Mouse (Mus musculus) urinary bladder, postnatal 25 days (tissue): ENCODE measurements around the gene Slc22a16.

ENCODE experiments used
- DNase-seq: peaks from one replicate; pipeline ENCODE4 v3.0.0; 2022; ENCODE audit warnings: low spot score

The Slc22a16 gene

DNA sequence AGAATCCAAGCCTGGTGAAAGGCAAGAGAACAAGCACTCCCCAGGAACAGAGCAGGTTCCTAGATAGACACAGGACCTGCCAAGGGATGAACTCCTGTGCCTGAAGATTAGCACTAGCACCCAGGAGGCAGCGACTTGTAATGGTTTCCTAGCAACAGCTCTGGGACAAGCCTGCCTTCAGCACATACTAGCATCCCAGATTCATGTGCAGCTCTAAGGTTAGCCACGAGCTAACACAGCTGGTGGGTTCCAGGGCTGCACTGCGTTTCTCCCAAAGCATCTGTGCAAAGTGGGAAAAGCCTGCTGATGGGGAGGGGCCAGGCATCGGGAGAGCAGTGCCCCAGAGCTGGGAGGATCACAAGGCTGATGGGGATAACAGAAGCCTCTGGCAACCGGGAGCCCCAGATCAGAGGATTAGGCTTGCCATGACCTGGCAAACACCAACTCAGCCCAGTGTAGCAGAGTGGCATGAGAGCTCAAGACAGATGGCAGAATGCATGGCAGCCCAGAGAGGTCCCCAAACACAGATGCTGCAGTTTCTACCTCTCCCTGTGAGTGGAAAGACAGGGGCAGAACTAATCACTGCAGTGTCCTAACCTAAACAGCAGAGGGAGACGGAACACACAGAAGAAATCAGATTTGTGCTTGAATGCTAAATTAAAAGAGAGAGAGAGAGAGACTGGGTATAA lies 34.7 kb downstream of the Slc22a16 start:
- no peak for DNase-seq

DNA sequence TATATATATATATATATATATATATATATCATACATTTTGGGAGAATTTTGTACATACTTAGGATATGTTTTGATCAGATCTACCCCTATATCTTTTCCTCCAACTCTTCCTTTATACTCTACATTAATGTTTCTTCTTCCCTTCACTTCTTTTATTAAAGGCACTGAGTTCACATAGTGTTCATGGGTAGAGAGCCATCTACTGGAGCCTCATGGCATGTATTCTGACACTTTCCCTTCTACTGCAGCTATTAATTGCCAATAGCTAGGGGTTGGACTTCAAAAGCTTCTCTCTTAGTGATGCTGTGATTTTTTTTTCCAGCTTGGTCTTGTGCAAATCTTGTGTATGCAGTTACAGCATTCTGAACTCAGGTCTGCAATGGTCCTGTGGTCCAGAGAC lies 47.8 kb downstream of the Slc22a16 start:
- no peak for DNase-seq

DNA sequence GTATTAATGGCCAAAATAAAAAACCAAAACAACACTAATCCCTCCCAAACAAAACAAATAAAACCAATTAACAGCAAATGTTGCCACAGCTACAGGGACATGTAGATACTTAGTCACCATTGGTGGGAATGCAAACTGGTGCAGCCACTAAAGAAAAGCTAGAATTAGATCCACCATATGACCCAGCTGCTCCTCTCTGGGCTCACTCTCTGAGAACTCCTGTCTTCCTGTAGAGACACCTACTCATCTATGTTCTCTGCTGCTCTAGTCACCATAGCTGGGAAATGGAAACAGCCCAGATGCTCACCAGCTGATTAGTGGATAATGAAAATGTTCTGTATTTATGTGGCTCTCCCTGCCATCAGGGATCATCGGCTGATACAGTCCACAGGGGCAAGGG lies 49.6 kb downstream of the Slc22a16 start:
- no peak for DNase-seq

DNA sequence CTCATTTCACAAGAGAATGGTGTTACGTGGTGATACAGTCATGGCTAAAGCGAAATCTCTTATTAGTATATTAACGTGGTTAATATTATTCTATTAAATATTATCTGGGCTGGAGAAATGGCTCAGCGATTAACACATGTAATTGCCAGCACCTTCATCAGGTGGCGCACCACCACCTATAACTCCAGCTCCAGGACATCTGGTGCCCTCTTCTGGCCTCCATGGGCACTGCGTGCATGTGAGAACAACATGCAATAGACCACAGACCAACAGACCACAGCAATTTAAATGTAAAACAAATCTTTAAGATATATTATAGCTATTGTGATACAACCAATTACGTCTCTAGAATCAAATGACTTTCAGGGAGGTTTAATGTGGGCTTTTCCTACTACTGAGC lies 59.0 kb downstream of the Slc22a16 start:
- no peak for DNase-seq

DNA sequence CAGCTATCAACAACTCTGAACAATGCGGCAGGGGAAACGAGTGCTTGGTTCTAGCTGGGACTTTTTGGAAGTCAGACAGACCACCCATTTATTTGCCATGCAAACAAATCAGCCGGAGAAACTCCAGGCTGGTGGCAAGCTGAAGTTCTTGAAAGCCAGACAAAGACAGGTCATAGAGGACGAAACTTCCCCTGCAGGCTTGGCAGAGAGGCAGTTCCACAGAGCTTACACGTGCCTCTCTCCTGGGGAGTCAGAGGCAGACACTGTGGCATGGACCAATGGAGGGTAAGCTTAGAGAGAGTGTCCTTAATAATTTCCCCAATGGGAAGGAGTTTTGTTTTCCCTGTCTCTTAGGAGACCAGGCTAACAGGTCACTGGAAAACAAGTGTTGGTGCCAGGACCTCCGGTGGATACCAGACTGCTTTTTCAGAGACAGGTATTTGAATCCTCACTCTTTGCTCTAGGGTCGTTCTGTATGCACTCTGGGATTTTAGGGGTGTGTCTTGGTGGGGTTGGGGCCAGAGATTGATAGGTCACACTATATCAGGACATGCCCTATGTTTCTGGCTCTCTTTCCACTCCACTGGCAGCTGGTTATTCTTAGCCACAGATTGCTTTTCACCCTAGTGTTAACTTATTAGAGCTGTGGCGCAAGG lies 59.6 kb downstream of the Slc22a16 start, which contains the start of gene Ddo:
Gene Ddo, plus strand, starts transcription at position 356 of the 656 bp plus-strand sequence.
- no peak for DNase-seq

DNA sequence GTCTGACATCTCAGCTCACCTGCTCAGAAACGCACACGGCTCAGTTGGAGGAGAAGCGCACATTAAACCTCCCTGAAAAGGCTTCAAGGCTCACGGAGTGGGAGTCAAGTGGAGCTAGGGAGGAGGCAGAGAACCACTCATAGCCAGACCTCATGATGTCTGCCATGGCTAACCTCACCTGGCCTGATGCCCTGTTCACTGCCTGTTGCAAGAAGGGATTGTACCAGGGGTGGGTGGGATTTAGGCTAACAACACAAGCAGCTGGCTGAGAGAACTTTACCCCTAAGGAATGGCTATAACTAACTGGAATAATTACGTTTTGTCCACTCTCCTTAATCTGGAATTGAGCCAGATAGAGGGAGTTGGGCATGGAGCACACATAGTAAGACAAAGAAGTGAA lies 60.3 kb downstream of the Slc22a16 start:
- DNase-seq: no peak

DNA sequence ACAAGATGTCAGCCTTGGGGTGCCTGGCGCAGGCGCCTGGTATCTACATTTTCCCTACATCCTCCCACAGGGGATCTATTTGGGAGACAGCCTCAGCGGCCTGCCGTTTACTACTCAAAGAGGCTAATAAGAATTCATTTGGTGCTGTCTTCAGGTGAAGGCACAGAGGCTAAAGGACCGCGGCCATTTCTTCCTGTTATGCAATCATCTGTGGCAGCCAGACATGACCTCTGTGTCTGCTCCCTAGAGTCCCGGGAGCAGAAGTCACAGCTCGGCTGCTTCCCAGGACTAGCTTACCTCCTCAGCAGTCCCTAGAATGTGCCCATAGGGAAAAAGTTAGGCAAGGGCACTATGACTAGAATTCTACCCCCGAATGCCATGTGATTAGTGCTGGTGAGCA lies 60.8 kb downstream of the Slc22a16 start:
- DNase-seq: no peak

DNA sequence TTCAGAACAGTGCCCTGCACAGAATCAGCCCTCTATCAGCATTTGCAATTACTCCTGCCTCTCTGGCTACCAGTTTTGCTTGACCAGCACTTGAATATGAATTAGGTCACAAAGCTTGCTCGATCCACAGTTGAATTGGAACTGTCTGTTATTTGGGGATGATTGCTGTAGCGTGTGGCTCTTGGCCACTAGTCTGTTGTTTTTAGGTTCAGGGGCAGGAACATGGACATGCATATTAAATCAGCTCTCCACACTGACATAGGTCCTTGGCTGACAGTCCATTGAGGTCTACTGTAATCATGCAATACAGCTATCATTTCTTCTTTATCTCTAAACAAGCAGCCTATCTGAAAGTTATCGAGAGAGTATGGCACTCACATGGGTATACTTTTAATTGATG lies 62.0 kb downstream of the Slc22a16 start:
- DNase-seq: no peak

DNA sequence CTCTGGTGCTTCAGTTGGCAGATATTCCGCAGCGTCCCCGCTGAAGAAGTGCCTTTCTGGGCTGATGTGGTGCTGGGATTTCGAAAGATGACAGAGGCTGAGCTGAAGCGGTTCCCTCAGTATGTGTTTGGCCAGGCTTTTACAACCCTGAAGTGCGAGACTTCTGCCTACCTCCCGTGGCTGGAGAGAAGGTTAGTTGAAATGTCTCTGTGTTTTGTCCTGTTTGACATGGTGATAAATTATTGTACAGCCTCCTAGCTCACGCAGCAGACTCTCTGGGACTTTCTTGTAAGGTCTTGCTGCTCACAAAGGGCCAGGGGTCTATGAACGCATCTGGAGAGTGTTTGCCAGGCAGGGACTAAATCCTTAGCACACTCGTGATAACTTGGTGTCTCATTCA lies 67.2 kb downstream of the Slc22a16 start:
- DNase-seq: no peak

DNA sequence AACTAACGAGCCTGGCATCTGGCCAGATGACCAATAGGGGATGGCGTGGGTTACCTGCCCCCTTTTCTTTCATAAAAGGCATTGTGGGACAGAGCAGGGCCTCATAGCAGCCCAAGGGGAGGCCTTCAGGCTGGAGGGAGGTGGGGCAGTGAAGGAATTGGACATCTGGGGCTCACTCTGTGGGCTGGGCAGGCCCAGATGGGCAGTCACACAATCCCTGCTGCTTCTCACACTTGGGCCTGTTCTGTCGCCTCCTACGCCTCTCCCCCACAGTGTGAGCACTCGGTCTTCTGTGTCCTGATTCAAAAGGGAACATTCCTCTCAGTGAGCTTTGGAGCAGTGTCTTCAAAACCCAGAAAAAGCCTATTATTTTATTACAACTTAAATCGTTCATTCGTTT lies 68.1 kb downstream of the Slc22a16 start:
- DNase-seq: no peak

DNA sequence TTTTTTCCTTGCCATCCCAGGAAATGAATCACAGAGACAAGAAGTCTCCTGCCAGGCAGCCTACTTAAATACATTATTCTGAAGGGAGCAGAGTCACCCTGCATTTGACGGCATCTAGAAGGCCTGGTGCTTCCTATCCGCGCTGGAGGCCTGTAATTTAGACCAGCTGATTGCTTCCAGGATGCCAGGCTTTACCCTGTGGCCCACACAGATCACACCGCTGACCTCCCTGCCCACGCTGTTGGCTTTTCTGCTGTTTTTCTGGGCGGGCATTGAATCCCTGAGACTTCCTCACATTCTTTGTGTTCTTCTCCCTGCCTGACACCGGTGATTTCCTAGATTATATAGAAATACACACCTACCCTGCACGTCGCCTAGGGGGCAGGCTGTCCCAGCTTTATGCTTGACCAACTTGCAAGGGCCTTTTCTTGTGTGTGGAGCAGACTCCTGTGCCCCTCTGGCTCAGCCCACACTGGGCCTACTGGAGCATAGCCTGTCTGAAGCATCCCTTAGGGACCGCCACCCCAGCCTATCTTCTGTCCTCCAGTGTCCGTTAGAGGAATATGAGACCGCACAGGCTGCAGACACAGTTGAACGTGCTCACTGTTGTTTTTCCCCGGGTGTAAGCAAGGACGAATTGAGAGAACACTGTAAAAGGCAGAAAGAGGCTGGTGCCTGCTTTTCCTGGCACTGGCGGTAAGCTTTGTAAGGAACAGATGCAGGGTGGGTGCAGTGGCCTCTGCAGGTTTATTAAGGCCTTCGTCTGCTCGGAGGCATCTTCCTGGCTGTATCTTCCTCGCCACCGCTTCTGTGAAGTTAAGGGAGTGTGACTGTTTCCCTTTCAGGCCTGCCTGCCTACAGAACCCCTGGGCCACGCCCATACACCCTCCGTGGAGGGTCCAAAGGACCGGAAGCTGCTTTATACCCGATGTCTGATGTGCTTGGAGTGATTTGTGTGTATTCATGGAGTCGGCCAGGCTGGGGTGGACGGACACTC lies 69.0 kb downstream of the Slc22a16 start:
- DNase-seq: no peak

DNA sequence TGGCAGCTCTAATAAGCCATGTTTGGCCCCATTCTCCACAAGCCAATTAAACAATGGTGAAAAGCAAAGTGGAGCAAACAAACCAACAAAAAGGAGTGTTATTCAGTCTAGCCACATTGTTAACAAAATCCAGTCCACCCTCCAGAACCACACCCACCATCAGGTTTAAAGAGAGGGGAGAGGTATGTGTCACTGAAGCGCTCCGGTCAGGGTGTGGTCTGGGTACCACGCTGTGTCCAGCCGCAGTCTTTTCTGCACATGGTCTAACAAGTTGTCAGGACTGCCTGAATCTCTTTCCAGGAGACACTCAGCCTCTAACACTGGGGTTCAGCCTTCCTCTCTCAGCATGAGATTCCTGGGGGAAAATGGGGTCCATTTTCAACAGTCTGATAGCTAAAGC lies 70.3 kb downstream of the Slc22a16 start:
- no peak for DNase-seq

DNA sequence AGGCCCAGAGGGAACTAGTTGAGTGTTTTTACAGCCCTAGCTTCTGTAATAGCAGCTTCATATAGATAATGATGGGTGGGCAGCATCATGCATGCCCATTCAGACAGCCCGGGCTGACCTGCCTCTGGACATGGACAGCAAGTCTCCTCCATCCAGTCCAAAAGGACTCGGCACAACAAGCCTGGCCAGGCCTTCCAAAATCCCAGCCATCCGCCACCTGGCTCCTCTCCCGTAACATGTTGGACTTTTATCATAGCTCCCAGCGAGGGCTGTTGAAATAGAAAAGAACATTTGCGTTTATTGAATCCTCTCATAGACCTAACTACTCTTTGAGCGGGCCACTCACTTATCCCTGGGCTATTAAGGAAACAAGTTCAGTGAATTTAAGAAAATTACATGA lies 71.8 kb downstream of the Slc22a16 start:
- no peak for DNase-seq

DNA sequence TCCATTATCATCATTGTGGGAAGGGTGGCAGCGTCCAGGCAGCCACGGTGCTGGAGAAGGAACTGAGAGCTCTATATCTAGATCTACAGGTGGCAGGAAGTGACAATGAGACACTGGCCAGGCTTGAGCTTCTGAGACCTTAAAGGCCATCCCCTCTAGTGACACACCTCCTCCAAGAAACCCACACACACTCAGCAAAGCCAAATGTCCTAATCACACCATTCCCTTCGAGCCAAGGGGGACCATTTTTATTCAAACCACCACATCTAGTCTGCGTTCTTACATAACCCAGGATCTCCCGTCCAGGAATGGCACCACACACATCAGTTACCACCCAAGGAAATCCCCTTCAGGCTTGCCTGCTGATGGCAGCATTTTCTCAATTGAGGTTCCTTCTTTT lies 73.0 kb downstream of the Slc22a16 start:
- DNase-seq: no peak

DNA sequence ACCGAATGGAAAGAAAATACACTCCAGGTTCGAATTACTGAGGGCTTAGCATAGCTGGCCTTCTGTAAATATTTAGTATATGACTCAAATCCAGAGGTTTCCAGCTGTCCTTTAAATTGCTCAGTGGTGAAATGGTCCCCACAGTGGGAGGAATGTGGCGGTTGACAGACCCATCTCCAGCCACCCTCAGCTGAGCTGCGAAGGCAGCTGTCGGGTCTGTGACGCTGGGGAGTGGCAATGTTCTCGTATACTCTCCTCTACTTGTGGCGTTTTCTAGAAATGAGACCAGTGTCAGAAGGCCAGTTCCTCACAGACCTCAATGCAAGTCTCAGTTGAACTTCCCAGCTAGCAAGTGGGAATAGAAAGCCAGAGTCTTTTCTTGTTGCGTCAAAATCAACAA lies 74.3 kb downstream of the Slc22a16 start:
- DNase-seq: no peak

DNA sequence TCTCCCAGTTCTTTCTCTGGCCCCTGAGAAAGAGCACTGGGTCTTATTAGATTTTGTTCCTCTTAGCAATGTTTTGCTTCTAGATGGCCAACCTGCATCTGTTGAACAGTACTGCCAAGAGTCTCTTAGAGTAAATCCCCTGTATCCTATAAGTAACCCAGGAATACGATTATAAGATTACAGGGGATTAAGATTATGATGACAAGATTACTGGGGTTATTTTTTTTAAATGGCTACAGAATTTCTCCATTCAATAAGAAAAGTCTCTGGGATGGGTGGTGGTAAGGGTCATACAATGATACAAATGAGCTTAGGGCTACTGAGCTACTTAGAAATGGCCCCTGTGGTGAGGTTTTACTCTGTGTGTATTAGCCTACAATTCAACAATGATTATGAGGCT lies 75.2 kb downstream of the Slc22a16 start:
- DNase-seq: no peak

DNA sequence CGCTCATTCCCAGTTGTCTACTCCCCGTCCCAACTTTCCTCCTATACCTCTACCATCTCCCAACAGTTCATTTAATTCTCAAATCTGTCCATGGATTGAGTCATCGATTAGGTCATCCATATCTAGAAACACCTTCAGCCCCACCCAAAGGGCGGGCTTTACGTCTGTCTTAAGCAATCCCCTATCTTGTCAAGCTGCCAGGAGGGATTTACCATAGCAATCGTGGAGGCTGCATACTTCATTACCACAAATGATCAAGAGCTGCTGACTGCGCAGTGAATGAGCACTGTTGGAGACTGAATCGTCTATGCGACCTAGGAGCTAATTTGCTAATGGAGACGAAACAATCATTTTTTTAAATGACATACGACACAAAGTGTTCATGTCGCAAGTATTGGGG lies 78.6 kb downstream of the Slc22a16 start:
- DNase-seq: no peak

DNA sequence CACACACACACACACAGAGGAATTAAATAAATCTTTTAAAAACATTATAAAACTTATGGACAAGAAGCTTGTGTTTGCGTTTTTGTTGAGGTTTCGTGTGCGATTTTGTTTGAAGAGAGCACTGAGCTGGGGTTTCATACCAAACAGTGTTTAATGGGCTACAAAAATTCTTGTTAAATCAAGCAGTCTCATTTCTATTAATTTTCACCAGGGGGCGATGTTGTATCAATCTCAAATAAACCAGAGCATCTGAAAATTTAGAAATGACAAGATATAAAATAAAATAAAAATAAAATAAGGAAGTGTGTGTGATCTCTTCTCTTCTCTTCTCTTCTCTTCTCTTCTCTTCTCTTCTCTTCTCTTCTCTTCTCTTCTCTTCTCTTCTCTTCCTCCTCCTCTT lies 79.5 kb downstream of the Slc22a16 start:
- no peak for DNase-seq

DNA sequence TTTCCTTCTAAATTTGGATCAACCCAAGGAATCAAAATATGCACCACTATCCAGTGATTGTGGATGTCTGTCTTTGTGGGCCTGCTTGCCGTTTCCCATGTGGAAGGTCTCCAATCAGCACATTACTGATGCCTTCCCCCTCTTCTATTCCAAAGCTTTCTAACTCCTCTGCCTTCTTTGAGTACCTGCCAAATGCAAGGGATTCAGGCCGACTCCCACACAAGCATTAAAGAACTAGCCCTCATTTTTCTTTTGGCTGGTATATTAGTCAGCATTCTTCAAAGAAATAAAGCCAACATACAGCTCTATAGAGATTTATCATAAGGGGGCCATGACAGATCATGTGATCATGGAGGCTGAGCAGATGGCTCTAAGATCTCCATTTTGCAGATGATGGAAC lies 81.5 kb downstream of the Slc22a16 start:
- no peak for DNase-seq
